Mouse (Mus musculus): ENCODE data around the gene Sass6. TPM values are rescaled to one million over a fixed set of nuclear protein-coding genes. Genes with fewer than 3 reads are reported as not detected.

Gene Sass6
- polyA plus RNA-seq, 1 experiment: 1.3 TPM

DNA sequence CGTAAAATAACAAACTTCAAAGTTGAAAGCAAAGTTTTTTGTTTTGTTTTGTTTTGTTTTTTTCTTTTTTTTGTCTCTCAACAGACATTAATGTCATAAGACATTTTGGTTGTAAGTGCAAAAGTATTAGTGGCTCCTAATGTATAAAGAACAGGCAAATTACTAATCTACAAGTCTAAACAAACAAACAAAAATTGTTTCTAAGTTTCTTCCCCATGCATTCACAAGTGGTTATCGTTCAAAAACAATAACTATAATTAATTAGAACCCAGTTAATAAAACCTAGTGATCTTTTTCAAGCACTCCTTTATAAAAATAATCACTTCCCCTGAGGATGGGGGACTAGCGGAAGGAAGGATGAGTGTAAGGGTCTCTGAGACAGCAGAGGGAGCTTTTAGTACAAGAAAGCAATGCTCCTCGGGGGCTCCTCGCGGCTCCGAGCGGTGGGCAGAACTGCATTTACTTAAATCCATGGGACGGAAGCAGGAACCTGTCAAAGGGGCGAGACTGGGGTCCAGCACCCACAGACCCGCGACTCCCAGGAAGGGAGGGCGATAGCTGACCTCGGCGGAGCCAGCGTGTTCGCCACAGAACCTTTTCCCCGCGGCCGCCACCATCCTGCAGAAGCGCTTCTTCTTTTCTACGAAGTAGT lies 580 bp upstream of the Sass6 start:
- Histone ChIP-seq H3K27me3 (ENCODE audit: control insufficient read depth, insufficient read depth, insufficient read length) (no peaks in the 10 kb centered on the region), H3K4me3 (peak overlapping the region; percentile 98), H3K79me2 (ENCODE audit: control insufficient read depth, insufficient read depth) (peaks cover 38% of the 10 kb centered on the region), H3ac (ENCODE audit: control insufficient read depth, insufficient read length) (peak overlapping the region; percentile 16), H3K36me3 (ENCODE audit: control insufficient read depth, insufficient read depth) (peaks cover 16% of the 10 kb centered on the region), H3K4me2 (ENCODE audit: low read depth) (peak overlapping the region; percentile 77)
- TF ChIP-seq POLR2A (IDR thresholded peaks at IDR 0.05; ENCODE audit: insufficient read length, low read depth) (no peak), MYOD1 (IDR thresholded peaks at IDR 0.05; ENCODE audit: control insufficient read depth in 1 of 3, insufficient read length in 2 of 3, low read depth in 2 of 3) (no peak), REST (IDR thresholded peaks at IDR 0.05; ENCODE audit: insufficient read depth, insufficient read length) (no peak), POLR2AphosphoS2 (IDR thresholded peaks at IDR 0.05; ENCODE audit: insufficient read length, low read depth) (no peak), SRF (IDR thresholded peaks at IDR 0.05; ENCODE audit: control insufficient read depth, insufficient read length, low read depth) (no peak), USF1 (IDR thresholded peaks at IDR 0.05; ENCODE audit: low read depth) (no peak), TCF12 (IDR thresholded peaks at IDR 0.05; ENCODE audit: insufficient read depth, poor library complexity, severe bottlenecking) (no peak), MYOG (IDR thresholded peaks at IDR 0.05; ENCODE audit: control insufficient read depth in 1 of 3, insufficient read depth in 1 of 3, insufficient read length in 2 of 3, low read depth in 2 of 3) (no peak), E2F4 (IDR thresholded peaks at IDR 0.05; ENCODE audit: insufficient read depth) (no peak), CEBPB (IDR thresholded peaks at IDR 0.05; ENCODE audit: insufficient read depth, poor library complexity, severe bottlenecking) (no peak), TCF3 (IDR thresholded peaks at IDR 0.05; ENCODE audit: insufficient read length, low read depth) (no peak), MAX (IDR thresholded peaks at IDR 0.05; ENCODE audit: low read depth) (no peak)

DNA sequence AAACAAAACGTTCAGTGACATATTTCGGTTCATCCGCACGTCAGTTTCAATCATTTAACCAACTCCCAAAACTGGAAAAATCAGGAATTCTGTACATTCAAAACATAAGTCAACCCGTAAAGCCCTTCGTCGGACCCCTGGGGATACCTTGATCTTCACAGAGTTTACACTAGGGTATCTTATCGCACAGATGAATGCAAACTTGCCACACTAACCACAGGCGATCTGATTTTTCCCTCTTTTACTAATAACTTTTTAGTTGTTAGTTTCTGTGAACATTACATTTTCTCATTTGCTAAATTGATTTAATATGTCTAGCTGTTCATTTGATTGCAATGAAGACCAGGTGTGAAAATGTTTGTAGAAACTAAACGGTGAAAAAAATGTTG lies 815 bp downstream of the Sass6 start:
- Histone ChIP-seq H3K36me3 (ENCODE audit: control insufficient read depth, insufficient read depth) (peaks cover 11% of the 10 kb centered on the region), H3K79me2 (ENCODE audit: control insufficient read depth, insufficient read depth) (peaks cover 38% of the 10 kb centered on the region), H3K4me2 (ENCODE audit: low read depth) (peak overlapping the region; percentile 93), H3K27me3 (ENCODE audit: control insufficient read depth, insufficient read depth, insufficient read length) (no peaks in the 10 kb centered on the region), H3ac (ENCODE audit: control insufficient read depth, insufficient read length) (peak overlapping the region; percentile 16), H3K4me3 (peak overlapping the region; percentile 98)
- TF ChIP-seq CEBPB (IDR thresholded peaks at IDR 0.05; ENCODE audit: insufficient read depth, poor library complexity, severe bottlenecking): no peak
- TF ChIP-seq REST (IDR thresholded peaks at IDR 0.05; ENCODE audit: insufficient read depth, insufficient read length): no peak
- TF ChIP-seq POLR2A (IDR thresholded peaks at IDR 0.05; ENCODE audit: insufficient read length, low read depth): no peak
- TF ChIP-seq MAX (IDR thresholded peaks at IDR 0.05; ENCODE audit: low read depth): no peak
- no peak for TF ChIP-seq MYOG (IDR thresholded peaks at IDR 0.05; ENCODE audit: control insufficient read depth in 1 of 3, insufficient read depth in 1 of 3, insufficient read length in 2 of 3, low read depth in 2 of 3)
- TF ChIP-seq E2F4 (IDR thresholded peaks at IDR 0.05; ENCODE audit: insufficient read depth): no peak
- no peak for TF ChIP-seq USF1 (IDR thresholded peaks at IDR 0.05; ENCODE audit: low read depth)

DNA sequence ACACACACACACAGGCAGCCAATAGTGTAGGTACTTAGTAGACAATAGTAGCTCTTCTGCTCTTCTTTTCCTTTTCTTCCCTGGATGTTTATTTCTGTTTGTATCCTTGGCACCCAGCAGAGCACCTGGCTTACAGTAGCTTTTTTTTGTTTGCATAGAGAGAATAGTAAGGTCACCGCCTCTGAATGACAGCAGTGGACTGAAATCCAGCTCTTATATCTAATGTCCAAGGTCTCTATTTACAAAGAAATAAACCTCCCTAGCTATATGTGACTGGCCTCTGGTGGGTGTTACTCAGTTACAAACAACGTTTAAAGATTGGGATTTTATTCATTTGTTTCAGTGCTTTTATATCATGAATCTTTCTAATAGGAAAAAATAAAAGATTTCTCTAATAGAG lies 4.9 kb downstream of the Sass6 start:
- H3K79me2 ChIP-seq (ENCODE audit: control insufficient read depth, insufficient read depth): peaks cover 22% of the 10 kb centered on the region
- no peak overlapping the region for H3K4me2 ChIP-seq (ENCODE audit: low read depth)
- no peaks in the 10 kb centered on the region for H3K27me3 ChIP-seq (ENCODE audit: control insufficient read depth, insufficient read depth, insufficient read length)
- no peak for TF ChIP-seq TCF12 (IDR thresholded peaks at IDR 0.05; ENCODE audit: insufficient read depth, poor library complexity, severe bottlenecking)
- no peak for TF ChIP-seq E2F4 (IDR thresholded peaks at IDR 0.05; ENCODE audit: insufficient read depth)
- no peak for TF ChIP-seq MYOD1 (IDR thresholded peaks at IDR 0.05; ENCODE audit: control insufficient read depth in 1 of 3, insufficient read length in 2 of 3, low read depth in 2 of 3)
- TF ChIP-seq POLR2A (IDR thresholded peaks at IDR 0.05; ENCODE audit: insufficient read length, low read depth): no peak
- no peak for TF ChIP-seq POLR2AphosphoS2 (IDR thresholded peaks at IDR 0.05; ENCODE audit: insufficient read length, low read depth)
- no peak for TF ChIP-seq REST (IDR thresholded peaks at IDR 0.05; ENCODE audit: insufficient read depth, insufficient read length)
- TF ChIP-seq MYOG (IDR thresholded peaks at IDR 0.05; ENCODE audit: control insufficient read depth in 1 of 3, insufficient read depth in 1 of 3, insufficient read length in 2 of 3, low read depth in 2 of 3): no peak
- TF ChIP-seq MAX (IDR thresholded peaks at IDR 0.05; ENCODE audit: low read depth): no peak
- TF ChIP-seq SRF (IDR thresholded peaks at IDR 0.05; ENCODE audit: control insufficient read depth, insufficient read length, low read depth): no peak
- H3K36me3 ChIP-seq (ENCODE audit: control insufficient read depth, insufficient read depth): no peaks in the 10 kb centered on the region
- no peak overlapping the region for H3K4me3 ChIP-seq
- no peak overlapping the region for H3ac ChIP-seq (ENCODE audit: control insufficient read depth, insufficient read length)

DNA sequence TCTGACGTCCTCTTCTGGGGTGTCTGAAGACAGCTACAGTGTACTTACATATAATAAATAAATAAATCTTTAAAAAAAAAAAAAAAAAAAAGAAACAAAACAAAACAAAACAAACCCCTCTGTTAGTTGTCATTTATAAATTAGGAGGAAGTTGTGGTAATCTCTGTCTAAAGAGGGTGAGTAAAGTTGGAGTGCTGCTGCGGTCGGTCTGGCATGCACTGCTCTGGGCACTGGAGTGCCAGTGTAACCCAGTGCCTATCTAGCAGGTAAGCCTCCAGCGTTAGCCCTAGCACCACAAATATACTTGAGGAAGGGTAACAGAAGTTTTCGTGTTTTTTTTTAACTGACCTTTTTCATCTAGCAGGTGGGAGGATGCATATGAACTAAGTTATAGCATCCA lies 6.2 kb downstream of the Sass6 start:
- no peaks in the 10 kb centered on the region for H3K27me3 ChIP-seq (ENCODE audit: control insufficient read depth, insufficient read depth, insufficient read length)
- TF ChIP-seq TCF3 (IDR thresholded peaks at IDR 0.05; ENCODE audit: insufficient read length, low read depth) (no peak), MYOD1 (IDR thresholded peaks at IDR 0.05; ENCODE audit: control insufficient read depth in 1 of 3, insufficient read length in 2 of 3, low read depth in 2 of 3) (no peak), POLR2AphosphoS2 (IDR thresholded peaks at IDR 0.05; ENCODE audit: insufficient read length, low read depth) (no peak), POLR2A (IDR thresholded peaks at IDR 0.05; ENCODE audit: insufficient read length, low read depth) (no peak), MAX (IDR thresholded peaks at IDR 0.05; ENCODE audit: low read depth) (no peak), USF1 (IDR thresholded peaks at IDR 0.05; ENCODE audit: low read depth) (no peak), MYOG (IDR thresholded peaks at IDR 0.05; ENCODE audit: control insufficient read depth in 1 of 3, insufficient read depth in 1 of 3, insufficient read length in 2 of 3, low read depth in 2 of 3) (no peak), E2F4 (IDR thresholded peaks at IDR 0.05; ENCODE audit: insufficient read depth) (no peak), CEBPB (IDR thresholded peaks at IDR 0.05; ENCODE audit: insufficient read depth, poor library complexity, severe bottlenecking) (no peak), TCF12 (IDR thresholded peaks at IDR 0.05; ENCODE audit: insufficient read depth, poor library complexity, severe bottlenecking) (no peak), REST (IDR thresholded peaks at IDR 0.05; ENCODE audit: insufficient read depth, insufficient read length) (no peak), SRF (IDR thresholded peaks at IDR 0.05; ENCODE audit: control insufficient read depth, insufficient read length, low read depth) (no peak)

More for the DNA sequence above, 6.2 kb downstream of the Sass6 start:
- Histone ChIP-seq H3K4me3 (no peak overlapping the region), H3ac (ENCODE audit: control insufficient read depth, insufficient read length) (no peak overlapping the region), H3K36me3 (ENCODE audit: control insufficient read depth, insufficient read depth) (no peaks in the 10 kb centered on the region), H3K4me2 (ENCODE audit: low read depth) (no peak overlapping the region), H3K79me2 (ENCODE audit: control insufficient read depth, insufficient read depth) (peaks cover 15% of the 10 kb centered on the region)
